Mouse (Mus musculus): Measurements from ENCODE around the gene Chek1. TPM values are rescaled to one million over a fixed set of nuclear protein-coding genes. Genes with fewer than 3 reads are reported as not detected.
A peak's percentile ranks its signal among the peaks of the same experiment; 100 is the strongest.

Gene Chek1
- polyA plus RNA-seq (2014; fragmentation: Nextera tagmentation; extraction: Ambion mirVana), result 50.7 and 52.3 TPM in 2 replicates

- peaks cover 2% of the 10 kb centered on the region; the same call in 1 of the 2 replicates for H3K4me1 ChIP-seq (replicated peaks; ENCODE audit: control insufficient read depth, insufficient read depth, low read length)
- no peaks in the 10 kb centered on the region for H3K9me3 ChIP-seq (ENCODE audit: control insufficient read depth, low read length)
- peak within 1 kb of the TSS; percentile 78 for H3K4me2 ChIP-seq
- peak within 1 kb of the TSS; percentile 97 for H3K27ac ChIP-seq (ENCODE audit: low read depth, low read length)
- 2% methylated on average over 12 of the region's 12 CpGs for WGBS
- DNase-seq (ENCODE audit: low spot score) (no peak), ATAC-seq (replicated peaks; ENCODE audit: low FRiP score) (0 out of 2 replicates have a peak, but pooled peaks have one; percentile 10)
- H3K9ac ChIP-seq (ENCODE audit: low read depth, low read length), result peak within 1 kb of the TSS; percentile 96
- no peaks in the 10 kb centered on the region for H3K27me3 ChIP-seq (replicated peaks; ENCODE audit: control insufficient read depth, insufficient read depth, low read length)
- H3K36me3 ChIP-seq (ENCODE audit: control insufficient read depth, insufficient read depth, low read length), result peaks cover 7% of the 10 kb centered on the region
- peak within 1 kb of the TSS; percentile 76 for H3K4me3 ChIP-seq (ENCODE audit: low read depth, low read length)
Measured at GRCm38 (mm10) chr9:36727034-36727755, at the start of gene Chek1. Gene Chek1, minus strand, starts transcription at chr9:36727065.

GRCm38 (mm10) chr9:36769048-36769413 lies 42.2 kb upstream of the Chek1 start:
- Histone ChIP-seq H3K27me3 (replicated peaks; ENCODE audit: control insufficient read depth, insufficient read depth, low read length) (no peaks in the 10 kb centered on the region), H3K4me2 (peak overlapping the region; percentile 78), H3K4me3 (ENCODE audit: low read depth, low read length) (peak overlapping the region; percentile 87), H3K9ac (ENCODE audit: low read depth, low read length) (peak overlapping the region; percentile 86), H3K27ac (ENCODE audit: low read depth, low read length) (peak overlapping the region; percentile 92; the same call in 1 of the 2 replicates), H3K36me3 (ENCODE audit: control insufficient read depth, insufficient read depth, low read length) (peaks cover 2% of the 10 kb centered on the region; the same call in 1 of the 2 replicates), H3K9me3 (ENCODE audit: control insufficient read depth, low read length) (no peaks in the 10 kb centered on the region), H3K4me1 (replicated peaks; ENCODE audit: control insufficient read depth, insufficient read depth, low read length) (peaks cover 3% of the 10 kb centered on the region; the same call in 1 of the 2 replicates)
- 91% methylated on average over 1 of the region's 1 CpGs for WGBS
- DNase-seq (ENCODE audit: low spot score) (no peak), ATAC-seq (replicated peaks; ENCODE audit: low FRiP score) (no peak)

- peak overlapping the region; percentile 86 for H3K9ac ChIP-seq (ENCODE audit: low read depth, low read length)
- 11% methylated on average over 25 of the region's 25 CpGs for WGBS
- H3K4me1 ChIP-seq (replicated peaks; ENCODE audit: control insufficient read depth, insufficient read depth, low read length), result peaks cover 3% of the 10 kb centered on the region; the same call in 1 of the 2 replicates
- peak; percentile 68 for DNase-seq (ENCODE audit: low spot score)
- peak overlapping the region; percentile 92 for H3K27ac ChIP-seq (ENCODE audit: low read depth, low read length)
- ATAC-seq (replicated peaks; ENCODE audit: low FRiP score), result peak; percentile 37
- H3K4me3 ChIP-seq (ENCODE audit: low read depth, low read length), result peak overlapping the region; percentile 87
- peak overlapping the region; percentile 78 for H3K4me2 ChIP-seq
- H3K9me3 ChIP-seq (ENCODE audit: control insufficient read depth, low read length), result no peaks in the 10 kb centered on the region
- H3K36me3 ChIP-seq (ENCODE audit: control insufficient read depth, insufficient read depth, low read length), result peaks cover 5% of the 10 kb centered on the region; the same call in 1 of the 2 replicates
- H3K27me3 ChIP-seq (replicated peaks; ENCODE audit: control insufficient read depth, insufficient read depth, low read length), result no peaks in the 10 kb centered on the region
Measured at GRCm38 (mm10) chr9:36768156-36769047, 41.5 kb upstream of the Chek1 start.

DNA sequence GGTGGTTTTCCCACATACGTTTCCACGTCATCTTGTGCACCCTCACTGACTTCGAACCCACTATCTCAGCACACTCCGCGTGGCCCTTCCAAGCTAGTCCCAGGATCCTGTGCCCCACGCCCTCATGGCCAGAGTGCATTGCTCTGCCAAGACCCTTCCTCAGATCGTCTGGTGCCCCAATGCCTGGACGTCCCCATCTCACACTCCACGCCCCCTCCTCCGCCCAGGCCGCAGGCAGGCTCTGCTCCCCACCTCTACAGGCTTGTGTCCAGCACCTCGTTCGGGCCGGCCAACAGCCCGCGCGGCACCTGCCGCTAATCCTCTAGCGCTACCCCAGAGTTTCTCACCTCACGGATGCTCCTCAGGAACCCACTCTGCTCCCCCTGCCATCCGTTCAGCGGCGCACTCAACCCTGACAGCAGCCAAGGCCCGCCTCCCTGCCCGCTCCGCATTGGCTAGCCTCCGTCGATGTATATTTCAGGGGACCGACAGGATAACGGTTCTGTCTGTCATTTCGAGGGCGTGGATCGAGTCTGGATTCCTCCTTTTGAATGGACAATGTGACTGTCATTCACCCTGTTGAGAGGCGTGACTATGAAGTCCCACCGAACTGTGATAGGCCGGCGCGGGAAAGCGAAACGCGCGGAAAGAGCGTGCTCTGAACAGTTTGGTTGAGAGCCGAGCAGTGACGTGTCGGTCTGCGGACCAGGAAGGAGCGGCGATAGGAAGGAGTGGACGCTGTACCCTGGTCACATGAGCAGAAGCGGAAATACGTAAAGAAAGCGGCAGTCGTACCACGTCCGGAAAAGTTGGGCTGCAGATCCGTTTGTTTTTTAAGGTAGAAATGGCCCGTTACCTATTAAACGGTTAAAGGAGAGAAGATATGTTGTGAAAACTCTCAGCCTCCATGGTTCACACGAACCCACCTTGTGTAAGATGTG lies 40.6 kb upstream of the Chek1 start, which contains the start of gene Stt3a:
Gene Stt3a (minus strand): TSS at position 477 of the 941 bp plus-strand sequence.
- H3K27ac ChIP-seq (ENCODE audit: low read depth, low read length), result peak within 1 kb of the TSS; percentile 92
- ATAC-seq (replicated peaks; ENCODE audit: low FRiP score), result peak; percentile 99
- H3K4me1 ChIP-seq (replicated peaks; ENCODE audit: control insufficient read depth, insufficient read depth, low read length), result peaks cover 3% of the 10 kb centered on the region; the same call in 1 of the 2 replicates
- no peaks in the 10 kb centered on the region for H3K27me3 ChIP-seq (replicated peaks; ENCODE audit: control insufficient read depth, insufficient read depth, low read length)
- H3K9me3 ChIP-seq (ENCODE audit: control insufficient read depth, low read length), result no peaks in the 10 kb centered on the region
- H3K4me2 ChIP-seq, result peak within 1 kb of the TSS; percentile 78
- peaks cover 5% of the 10 kb centered on the region; the same call in 1 of the 2 replicates for H3K36me3 ChIP-seq (ENCODE audit: control insufficient read depth, insufficient read depth, low read length)
- peak; percentile 91 for DNase-seq (ENCODE audit: low spot score)
- H3K4me3 ChIP-seq (ENCODE audit: low read depth, low read length), result peak within 1 kb of the TSS; percentile 87
- H3K9ac ChIP-seq (ENCODE audit: low read depth, low read length), result peak within 1 kb of the TSS; percentile 87
- whole genome bisulfite sequencing, result under 1% methylated on average over 60 of the region's 60 CpGs

DNA sequence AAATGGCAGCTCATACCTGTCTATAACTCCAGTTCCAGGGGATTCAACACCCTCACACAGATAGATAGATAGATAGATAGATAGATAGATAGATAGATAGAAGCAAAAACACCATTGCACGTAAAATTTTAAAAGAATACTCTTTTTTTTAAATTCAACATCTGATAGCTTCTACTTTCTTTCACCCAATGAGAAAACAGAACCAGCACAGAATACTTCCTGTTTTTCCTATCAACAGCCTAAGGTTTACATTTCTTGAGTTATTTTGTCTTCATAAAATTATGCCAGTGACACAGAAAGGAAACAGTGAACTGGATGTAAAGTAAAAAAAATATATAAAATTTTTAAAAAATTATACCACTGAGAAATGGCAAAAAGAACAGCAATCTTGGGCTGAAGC lies 37.5 kb upstream of the Chek1 start:
- H3K36me3 ChIP-seq (ENCODE audit: control insufficient read depth, insufficient read depth, low read length), result peaks cover 12% of the 10 kb centered on the region
- ATAC-seq (replicated peaks; ENCODE audit: low FRiP score) (no peak), DNase-seq (ENCODE audit: low spot score) (no peak)
- WGBS, result 88% methylated on average over 1 of the region's 1 CpGs
- H3K4me1 ChIP-seq (replicated peaks; ENCODE audit: control insufficient read depth, insufficient read depth, low read length), result peaks cover 3% of the 10 kb centered on the region; the same call in 1 of the 2 replicates
- H3K27ac ChIP-seq (ENCODE audit: low read depth, low read length), result no peak overlapping the region
- H3K27me3 ChIP-seq (replicated peaks; ENCODE audit: control insufficient read depth, insufficient read depth, low read length), result no peaks in the 10 kb centered on the region
- no peak overlapping the region for H3K9ac ChIP-seq (ENCODE audit: low read depth, low read length)
- H3K9me3 ChIP-seq (ENCODE audit: control insufficient read depth, low read length), result no peaks in the 10 kb centered on the region
- H3K4me3 ChIP-seq (ENCODE audit: low read depth, low read length), result no peak overlapping the region
- no peak overlapping the region for H3K4me2 ChIP-seq

GRCm38 (mm10) chr9:36726131-36727033 lies 483 bp downstream of the Chek1 start:
- under 1% methylated on average over 53 of the region's 53 CpGs for WGBS
- peaks cover 2% of the 10 kb centered on the region; the same call in 1 of the 2 replicates for H3K4me1 ChIP-seq (replicated peaks; ENCODE audit: control insufficient read depth, insufficient read depth, low read length)

DNA sequence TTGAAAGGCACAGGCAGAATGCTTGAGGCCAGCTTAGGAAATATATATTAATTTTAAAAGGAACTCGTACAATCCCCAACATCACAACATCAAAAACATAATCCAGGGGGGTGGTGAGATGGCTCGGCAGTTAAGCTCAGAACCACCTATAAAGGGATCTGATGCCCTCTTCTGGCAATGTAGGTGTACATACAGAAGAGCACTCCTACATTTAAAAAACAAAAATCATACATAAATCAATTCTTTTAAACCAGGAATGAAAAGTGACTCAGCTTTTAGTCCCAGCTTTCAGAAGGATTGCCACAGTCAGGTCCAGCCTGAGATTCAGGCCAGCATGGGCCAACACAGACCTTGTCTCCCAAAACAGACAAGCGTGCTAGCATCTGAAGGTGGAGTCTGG lies 10.2 kb downstream of the Chek1 start:
- ATAC-seq (replicated peaks; ENCODE audit: low FRiP score), result no peak
- no peak overlapping the region for H3K4me3 ChIP-seq (ENCODE audit: low read depth, low read length)
- no peaks in the 10 kb centered on the region for H3K27me3 ChIP-seq (replicated peaks; ENCODE audit: control insufficient read depth, insufficient read depth, low read length)
- H3K9me3 ChIP-seq (ENCODE audit: control insufficient read depth, low read length), result no peaks in the 10 kb centered on the region
- no peak overlapping the region for H3K9ac ChIP-seq (ENCODE audit: low read depth, low read length)
- no peak for DNase-seq (ENCODE audit: low spot score)
- no peak overlapping the region for H3K27ac ChIP-seq (ENCODE audit: low read depth, low read length)
- no peak overlapping the region for H3K4me2 ChIP-seq
- H3K36me3 ChIP-seq (ENCODE audit: control insufficient read depth, insufficient read depth, low read length), result peaks cover 18% of the 10 kb centered on the region
- no peaks in the 10 kb centered on the region for H3K4me1 ChIP-seq (replicated peaks; ENCODE audit: control insufficient read depth, insufficient read depth, low read length)
- WGBS, result 76% methylated on average over 3 of the region's 3 CpGs

More at GRCm38 (mm10) chr9:36726131-36727033, 483 bp downstream of the Chek1 start:
- peak overlapping the region; percentile 96 for H3K9ac ChIP-seq (ENCODE audit: low read depth, low read length)
- peaks cover 10% of the 10 kb centered on the region for H3K36me3 ChIP-seq (ENCODE audit: control insufficient read depth, insufficient read depth, low read length)
- H3K27me3 ChIP-seq (replicated peaks; ENCODE audit: control insufficient read depth, insufficient read depth, low read length), result no peaks in the 10 kb centered on the region
- DNase-seq (ENCODE audit: low spot score), result peak; percentile 92
- H3K4me2 ChIP-seq, result peak overlapping the region; percentile 78
- peak overlapping the region; percentile 76 for H3K4me3 ChIP-seq (ENCODE audit: low read depth, low read length)
- H3K9me3 ChIP-seq (ENCODE audit: control insufficient read depth, low read length), result no peaks in the 10 kb centered on the region
- H3K27ac ChIP-seq (ENCODE audit: low read depth, low read length), result peak overlapping the region; percentile 97
- peak; percentile 90 for ATAC-seq (replicated peaks; ENCODE audit: low FRiP score)
